In the genomic region with DNA sequence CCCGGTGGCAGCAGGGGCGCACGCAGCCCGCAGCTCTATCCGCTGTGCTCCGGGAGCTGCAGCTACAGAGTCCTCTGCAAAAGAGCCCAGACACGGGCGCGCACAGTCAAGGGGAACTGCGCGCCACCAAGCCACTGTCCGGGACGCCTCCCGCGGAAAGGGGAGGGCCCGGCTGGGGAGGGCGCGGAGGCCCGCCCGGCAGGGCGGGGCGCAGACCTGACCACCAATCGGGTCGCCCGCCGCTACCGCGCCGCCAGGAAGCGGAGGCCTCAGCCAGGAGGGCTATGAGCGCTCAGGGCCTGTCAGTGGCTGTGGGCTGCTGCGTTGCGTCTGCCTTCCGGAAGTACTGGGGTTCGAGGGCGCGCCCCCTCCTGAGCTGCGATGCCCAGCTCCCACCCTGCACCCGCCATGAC, we compare ENCODE assay signal across 9 mouse cellular contexts. TPM values are rescaled to one million over a fixed set of nuclear protein-coding genes. Genes with fewer than 3 reads are reported as not detected.
DNase-seq lines count a peak whose midpoint lies in the region; ATAC-seq and TF ChIP-seq lines count a peak whose summit lies in the region.
"Not testable (repeated sequence)": the region's sequence is repeated elsewhere in the genome, so short reads cannot be mapped to it uniquely, and the experiment has no call there.
"Had no signal": no experiment of that assay in that cellular context is flagged by ENCODE, and none has a peak within 500 bp of the region (broad histone marks: within the 10 kb centered on the region; RNA-seq: fewer than 3 reads in every experiment).

A gene (minus strand): TSS at position 139 of the 413 bp plus-strand sequence.

- H3K27ac ChIP-seq in forebrain, embryonic 12.5 days; heart, embryonic 12.5 days (ENCODE audit: poor library complexity, severe bottlenecking); kidney, adult 2 months (ENCODE audit: insufficient read depth, low read depth, low read length); left cerebral cortex, adult 2 months: not testable (repeated sequence)
- peak within 1 kb of the TSS; percentile 39; the same call in 1 of the 2 replicates for H3K27ac ChIP-seq in lung, embryonic 16.5 days (ENCODE audit: low read length)

- WGBS in forebrain, embryonic 12.5 days: 3% methylated on average over 34 of the region's 39 CpGs
- 1% methylated on average over 32 of the region's 39 CpGs for WGBS in heart, embryonic 12.5 days
- under 1% methylated on average over 30 of the region's 39 CpGs for WGBS in kidney, adult 2 months
- 2% methylated on average over 38 of the region's 39 CpGs for WGBS in lung, embryonic 16.5 days

- TF ChIP-seq POLR2A in kidney, adult 2 months (IDR thresholded peaks at IDR 0.05; ENCODE audit: low read depth, low read length): not testable (repeated sequence)

- not testable (repeated sequence) for H3K4me1 ChIP-seq in forebrain, embryonic 12.5 days; heart, embryonic 12.5 days (replicated peaks); kidney, adult 2 months (ENCODE audit: control insufficient read depth, insufficient read depth, low read length); lung, embryonic 16.5 days (replicated peaks; ENCODE audit: control insufficient read depth, insufficient read depth, low read length)

- H3K4me3 ChIP-seq in forebrain, embryonic 12.5 days (replicated peaks): peak within 1 kb of the TSS; percentile 44
- peak within 1 kb of the TSS; percentile 60 for H3K4me3 ChIP-seq in heart, embryonic 12.5 days
- H3K4me3 ChIP-seq in kidney, adult 2 months (ENCODE audit: insufficient read depth, low read depth, low read length): peak within 1 kb of the TSS; percentile 33; the same call in 1 of the 2 replicates
- peak within 1 kb of the TSS; percentile 39 for H3K4me3 ChIP-seq in left cerebral cortex, adult 2 months
- peak within 1 kb of the TSS; percentile 53 for H3K4me3 ChIP-seq in lung, embryonic 16.5 days (ENCODE audit: low read length)

- intact Hi-C loops in left cerebral cortex, adult 2 months (cut with DNase I): not testable (repeated sequence)

- not testable (repeated sequence) for TF ChIP-seq CTCF in kidney, adult 2 months (conservative IDR thresholded peaks at IDR 0.05; ENCODE audit: insufficient read depth, insufficient read length, low read depth, low read length); left cerebral cortex, adult 2 months (IDR thresholded peaks at IDR 0.05)

- not testable (repeated sequence) for ATAC-seq in forebrain, embryonic 12.5 days (ENCODE audit: low FRiP score); heart, embryonic 12.5 days (ENCODE audit: insufficient number of reproducible peaks, low FRiP score)
- peak; percentile 80 for ATAC-seq in lung, embryonic 16.5 days (ENCODE audit: low read depth)

- peak; percentile 77 for DNase-seq in adrenal gland, postnatal 10 days
- DNase-seq in kidney, adult 2 months: peak; percentile 18
- peak; percentile 42 to 43 for DNase-seq in left cerebral cortex, adult 2 months (ENCODE audit: extremely low spot score in 1 of 2, low spot score in 2 of 2)
- peak; percentile 47 for DNase-seq in ovary, postnatal 14 days (ENCODE audit: low spot score)
- peak; percentile 11 for DNase-seq in thymus, postnatal 14 days

- H3K9ac ChIP-seq in forebrain, embryonic 12.5 days: not testable (repeated sequence)
- H3K9ac ChIP-seq in heart, embryonic 12.5 days: peak within 1 kb of the TSS; percentile 67
- H3K9ac ChIP-seq in lung, embryonic 16.5 days (ENCODE audit: low read length): peak within 1 kb of the TSS; percentile 57

- peak within 1 kb of the TSS; percentile 46 for H3K4me2 ChIP-seq in forebrain, embryonic 12.5 days
- peak within 1 kb of the TSS; percentile 67 for H3K4me2 ChIP-seq in heart, embryonic 12.5 days
- H3K4me2 ChIP-seq in lung, embryonic 16.5 days (ENCODE audit: low read depth, low read length): peak within 1 kb of the TSS; percentile 44

- not testable (repeated sequence) for H3K9me3 ChIP-seq in forebrain, embryonic 12.5 days; heart, embryonic 12.5 days (replicated peaks); lung, embryonic 16.5 days (ENCODE audit: control insufficient read depth, low read length)

- H3K36me3 ChIP-seq in forebrain, embryonic 12.5 days (replicated peaks); heart, embryonic 12.5 days; kidney, adult 2 months (ENCODE audit: control insufficient read depth, insufficient read depth, low read length); lung, embryonic 16.5 days (ENCODE audit: control insufficient read depth, insufficient read depth, low read length): not testable (repeated sequence)

- not testable (repeated sequence) for H3K27me3 ChIP-seq in forebrain, embryonic 12.5 days; heart, embryonic 12.5 days (replicated peaks); kidney, adult 2 months (replicated peaks; ENCODE audit: control insufficient read depth, insufficient read depth, low read length); lung, embryonic 16.5 days (ENCODE audit: control insufficient read depth, insufficient read depth, low read depth, low read length)

RNA-seq across cellular contexts. Expression of the gene that starts here (rescaled TPM):
- 1 to 10 TPM; 1.1 to 2.2 TPM for total RNA-seq in adrenal gland, postnatal 10 days (2021)
- polyA plus RNA-seq in forebrain, embryonic 12.5 days (2016; fragmentation: Nextera tagmentation; extraction: Ambion mirVana): 1.6 and 2.5 TPM in 2 replicates
- polyA plus RNA-seq in heart, embryonic 12.5 days (2016; fragmentation: Nextera tagmentation; extraction: Ambion mirVana): 1.5 and 1.7 TPM in 2 replicates
- polyA plus RNA-seq in kidney, adult 2 months (2012; rRNA removed): 0.20 and 0.22 TPM in 2 replicates
- 1 to 10 TPM; 2.3 to 2.7 TPM for total RNA-seq in left cerebral cortex, adult 2 months (2021)
- 1.8 and 1.9 TPM in 2 replicates for polyA plus RNA-seq in lung, embryonic 16.5 days (2015; fragmentation: Nextera tagmentation; extraction: Ambion mirVana)
- polyA plus RNA-seq: G1E had no signal

Comparison
In these comparisons a context has a peak if more than half of its experiments do, and no peak if none do; other contexts are left out.
1. Peak in DNase-seq and H3K4me3 ChIP-seq in kidney, adult 2 months; RNA of the gene not detected or under 1 TPM.
2. DNase-seq: peak in every context shown above with its lines; median percentile 77 in adrenal gland, postnatal 10 days; 47 in ovary, postnatal 14 days; 42 in left cerebral cortex, adult 2 months; 18 in kidney, adult 2 months; 11 in thymus, postnatal 14 days.